Mouse (Mus musculus) stomach, postnatal 0 days (tissue): ENCODE data around the gene Necab3.

Experiments
- CTCF ChIP-seq: IDR thresholded peaks from 2 replicates; pipeline ENCODE4 v1.5.1; 2016; ENCODE audit warnings: antibody characterized with exemption, low read depth, mild to moderate bottlenecking, moderate library complexity
- EP300 ChIP-seq: optimal IDR thresholded peaks from 2 replicates; pipeline ENCODE3; 2016; ENCODE audit warnings: antibody characterized with exemption

GRCm38 (mm10) chr2:154569836-154570286 is 11.2 kb upstream of the Necab3 start, which contains the start of gene E2f1:
- TF ChIP-seq CTCF (peak; percentile 46), EP300 (no peak)
